Comparison of ENCODE assay signal across 19 mouse cellular contexts in the genomic region with DNA sequence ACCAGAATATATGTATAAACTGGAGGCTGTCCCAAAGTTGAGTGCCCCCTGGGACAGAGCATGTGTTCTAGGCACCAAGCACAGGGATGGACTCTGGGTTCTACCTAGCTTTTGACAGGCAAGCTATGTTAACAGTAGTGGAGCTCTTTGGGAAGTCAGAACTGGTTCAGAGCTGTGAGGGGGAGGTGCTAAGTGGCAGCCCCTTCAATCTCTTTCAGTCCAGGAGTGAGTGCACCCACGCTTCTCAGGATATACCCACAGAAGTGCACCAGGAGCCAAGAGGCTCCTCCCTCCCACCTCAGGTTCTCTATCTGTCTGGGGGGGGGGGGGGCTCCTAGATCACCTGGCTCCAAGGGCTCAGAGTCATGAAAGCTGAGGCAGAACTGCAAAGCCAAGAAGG. TPM values are rescaled to one million over a fixed set of nuclear protein-coding genes. Genes with fewer than 3 reads are reported as not detected.
DNase-seq lines count a peak whose midpoint lies in the region; TF ChIP-seq lines count a peak whose summit lies in the region.
"Had no signal": no experiment of that assay in that cellular context is flagged by ENCODE, and none has a peak within 500 bp of the region (broad histone marks: within the 10 kb centered on the region; RNA-seq: fewer than 3 reads in every experiment).

No protein-coding gene starts in this region.

- H3K27ac ChIP-seq in gastrocnemius, adult 2 months, result no peak overlapping the region
- peak overlapping the region; percentile 25; the same call in 1 of the 2 replicates for H3K27ac ChIP-seq in layer of hippocampus, adult 2 months
- H3K27ac ChIP-seq: embryonic facial prominence, embryonic 10.5 days; embryonic facial prominence, embryonic 12.5 days; forebrain, embryonic 13.5 days; forebrain, embryonic 15.5 days had no signal

- DNase-seq in gastrocnemius, adult 2 months, result peak; percentile 4
- DNase-seq in gastrocnemius, postnatal 10 days, result no peak
- no peak for DNase-seq in layer of hippocampus, adult 2 months (ENCODE audit: low spot score in 2 of 2)
- DNase-seq in layer of hippocampus, postnatal 10 days (ENCODE audit: low spot score in 2 of 2), result no peak
- peak; percentile 46 for DNase-seq in right cerebral cortex, adult 18-20 months
- DNase-seq in right cerebral cortex, postnatal 14 days, result no peak
- DNase-seq in thymus, postnatal 25 days, result no peak
- DNase-seq: adrenal gland, adult 2 months; adrenal gland, postnatal 10 days; adrenal gland, postnatal 25 days; cerebellum, adult 11-12 months; cerebellum, adult 2 months; cerebellum, adult 9-10 months; cerebellum, postnatal 10 days; cerebellum, postnatal 25 days had no signal

- H3K4me3 ChIP-seq in gastrocnemius, adult 2 months, result no peak overlapping the region
- H3K4me3 ChIP-seq in layer of hippocampus, adult 2 months, result no peak overlapping the region
- H3K4me3 ChIP-seq: embryonic facial prominence, embryonic 10.5 days; embryonic facial prominence, embryonic 12.5 days; forebrain, embryonic 13.5 days; forebrain, embryonic 15.5 days had no signal

- no peak for TF ChIP-seq CTCF in gastrocnemius, adult 2 months (IDR thresholded peaks at IDR 0.05)
- TF ChIP-seq CTCF in layer of hippocampus, adult 2 months (conservative IDR thresholded peaks at IDR 0.05), result no peak

- intact Hi-C loops in gastrocnemius, adult 2 months (cut with DNase I), result no loop called here

RNA-seq across cellular contexts. Expression of gene Cebpg, which starts 31.9 kb away (rescaled TPM):
- total RNA-seq in gastrocnemius, adult 2 months (2021), result 10 to 100 TPM; 41.0 to 46.0 TPM
- total RNA-seq in gastrocnemius, postnatal 10 days (2021), result 10 to 100 TPM; 19.7 to 25.9 TPM
- 10 to 100 TPM; 28.0 to 32.8 TPM for total RNA-seq in layer of hippocampus, adult 2 months (2021)
- total RNA-seq in layer of hippocampus, postnatal 10 days (2021), result 10 to 100 TPM; 25.5 to 27.1 TPM

Comparison
In these comparisons a context has a peak if more than half of its experiments do, and no peak if none do; other contexts are left out.
1. DNase-seq: peak in gastrocnemius, adult 2 months (single experiment) and right cerebral cortex, adult 18-20 months (single experiment); none in gastrocnemius, postnatal 10 days (single experiment), layer of hippocampus, adult 2 months (0 of 2), layer of hippocampus, postnatal 10 days (0 of 2), right cerebral cortex, postnatal 14 days (single experiment) and thymus, postnatal 25 days (single experiment).